Mouse (Mus musculus) T-cell, adult 2 months (primary cell): Measurements from ENCODE around the gene Cc2d1a.
A peak's percentile ranks its signal among the peaks of the same experiment; 100 is the strongest.

Source experiments
- DNase-seq: peaks from one replicate; pipeline ENCODE4 v3.0.0; 2022; ENCODE audit warnings: low spot score

The Cc2d1a gene

GRCm38 (mm10) chr8:84177405-84177804 lies 29.7 kb upstream of the Cc2d1a start:
- no peak for DNase-seq

DNA sequence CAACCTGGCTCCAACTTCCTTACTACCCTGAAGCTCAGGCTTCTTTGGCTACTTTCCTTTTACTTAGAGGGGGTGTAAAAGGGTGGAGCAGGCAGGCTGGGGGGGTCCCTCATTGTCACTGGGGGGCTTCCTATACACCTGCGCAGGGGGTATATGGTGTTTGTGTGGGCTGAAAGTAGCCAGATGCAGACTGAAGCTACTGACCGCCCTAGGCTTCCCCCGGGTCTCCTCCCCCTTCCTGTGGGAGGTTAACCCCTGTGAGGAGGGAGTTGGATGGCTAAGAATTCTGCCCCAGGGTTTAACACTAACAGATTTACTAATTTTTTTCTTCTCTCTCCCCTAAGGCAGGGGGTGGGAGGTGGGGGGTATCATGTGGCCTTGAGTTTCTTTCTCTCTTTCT lies 28.8 kb upstream of the Cc2d1a start:
- no peak for DNase-seq

DNA sequence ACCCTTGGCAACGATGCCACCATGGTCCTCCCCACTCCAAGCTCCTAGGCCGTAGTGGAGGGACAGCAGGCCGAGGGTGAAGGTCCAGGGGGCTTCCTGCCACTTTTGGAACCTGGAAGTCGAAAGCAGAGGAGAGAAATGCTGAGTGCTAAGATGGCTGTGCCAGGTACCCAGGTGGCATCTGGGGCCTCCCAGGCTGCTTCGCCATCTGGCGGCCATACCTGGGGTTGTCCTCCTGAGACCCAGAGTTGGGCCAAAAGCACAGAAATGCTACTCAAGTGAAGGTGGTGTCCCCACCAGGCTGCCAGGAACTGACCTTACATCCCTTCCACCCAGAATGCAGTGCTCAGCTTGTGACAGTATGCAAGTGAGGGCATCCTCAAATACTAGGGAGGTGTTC lies 26.1 kb upstream of the Cc2d1a start:
- DNase-seq: peak; percentile 45

GRCm38 (mm10) chr8:84170096-84170495 lies 22.4 kb upstream of the Cc2d1a start:
- no peak for DNase-seq

- no peak for DNase-seq
Measured at GRCm38 (mm10) chr8:84167696-84168095, 20.0 kb upstream of the Cc2d1a start.

- no peak for DNase-seq
Measured at GRCm38 (mm10) chr8:84157620-84158019, 9.9 kb upstream of the Cc2d1a start.

- no peak for DNase-seq
Measured at GRCm38 (mm10) chr8:84149181-84149580, 1.4 kb upstream of the Cc2d1a start.

- no peak for DNase-seq
Measured at GRCm38 (mm10) chr8:84148531-84148850, 755 bp upstream of the Cc2d1a start.

DNA sequence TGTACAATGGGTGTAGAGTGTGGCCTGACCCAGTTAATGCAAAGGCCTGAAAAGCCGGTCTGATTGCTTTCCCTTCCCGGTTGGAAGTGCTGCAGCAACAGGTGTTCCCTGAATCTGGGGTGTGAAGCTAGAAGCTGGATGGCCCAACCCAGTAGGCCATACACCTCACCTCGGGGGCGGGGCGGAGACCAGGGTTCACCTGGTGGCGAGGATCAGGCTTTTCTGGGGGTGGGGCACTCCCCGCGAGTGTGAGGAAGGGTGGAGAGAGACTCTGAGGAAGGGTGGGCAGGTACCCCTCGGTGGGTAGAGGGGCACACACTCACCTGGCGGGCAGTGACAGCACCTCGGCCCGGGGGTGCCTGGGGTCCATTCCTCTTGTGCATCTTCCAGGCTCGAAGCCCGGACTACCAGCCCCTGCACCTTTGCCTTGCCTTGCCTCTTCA lies 391 bp downstream of the Cc2d1a start:
- DNase-seq: no peak

- no peak for DNase-seq
Measured at GRCm38 (mm10) chr8:84144636-84145245, 3.0 kb downstream of the Cc2d1a start.

DNA sequence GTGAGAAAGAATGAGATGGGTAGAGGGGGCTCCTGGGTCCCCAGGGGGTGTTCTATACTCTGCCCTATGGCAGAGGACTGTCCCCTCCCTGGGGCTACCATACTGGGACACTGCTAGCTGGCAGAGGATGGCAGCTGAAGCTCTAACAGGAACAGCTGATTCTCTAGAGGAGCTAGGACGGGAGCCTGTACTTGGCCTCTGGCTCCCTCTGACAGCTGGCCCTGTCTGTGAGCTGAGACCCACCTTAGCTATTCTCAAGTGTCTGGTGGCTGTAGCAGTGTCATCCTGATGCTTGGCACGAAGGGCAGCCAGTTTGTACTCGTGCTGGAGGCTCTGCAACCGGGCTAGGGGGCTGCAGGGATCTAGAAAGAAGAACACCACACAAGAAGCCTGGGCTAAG lies 6.9 kb downstream of the Cc2d1a start:
- DNase-seq: no peak

GRCm38 (mm10) chr8:84137848-84138247 lies 9.9 kb downstream of the Cc2d1a start:
- no peak for DNase-seq

DNA sequence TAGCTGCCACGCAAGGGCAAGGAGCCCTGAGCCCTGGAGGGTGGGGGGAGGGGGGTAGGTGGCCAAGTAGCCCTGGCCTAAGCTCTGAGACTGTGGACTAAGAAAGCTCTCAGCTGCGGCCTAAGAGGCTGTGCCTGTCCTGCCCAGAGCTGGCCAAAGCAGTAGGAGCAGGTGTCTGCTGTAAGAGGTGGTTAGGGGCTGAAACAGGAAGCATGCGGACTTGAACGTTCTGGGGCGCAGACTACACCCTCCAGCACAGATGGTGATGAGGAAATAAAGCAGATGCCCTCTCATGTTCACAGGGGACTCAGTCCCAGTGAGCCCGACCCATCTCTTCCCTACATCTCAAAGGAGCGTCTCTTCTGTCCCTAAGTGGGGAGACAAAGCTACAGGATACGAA lies 15.5 kb downstream of the Cc2d1a start:
- no peak for DNase-seq

DNA sequence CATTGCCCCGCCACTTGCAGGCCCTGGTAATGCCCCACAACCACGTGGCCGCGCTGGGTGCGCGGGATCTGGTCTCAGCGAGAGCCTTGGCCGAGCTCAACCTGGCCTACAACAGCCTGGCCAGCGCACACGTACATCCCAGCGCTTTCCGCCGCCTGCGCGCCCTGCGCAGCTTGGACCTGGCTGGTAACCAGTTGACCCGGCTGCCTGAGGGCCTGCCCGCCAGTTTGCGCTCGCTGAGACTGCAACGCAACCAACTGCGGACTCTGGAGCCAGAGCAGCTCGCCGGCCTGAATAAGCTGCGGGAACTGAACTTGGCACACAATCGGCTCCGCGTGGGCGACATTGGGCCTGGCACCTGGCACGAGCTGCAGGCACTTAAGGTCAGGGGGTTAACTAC lies 16.9 kb downstream of the Cc2d1a start:
- DNase-seq: no peak

DNA sequence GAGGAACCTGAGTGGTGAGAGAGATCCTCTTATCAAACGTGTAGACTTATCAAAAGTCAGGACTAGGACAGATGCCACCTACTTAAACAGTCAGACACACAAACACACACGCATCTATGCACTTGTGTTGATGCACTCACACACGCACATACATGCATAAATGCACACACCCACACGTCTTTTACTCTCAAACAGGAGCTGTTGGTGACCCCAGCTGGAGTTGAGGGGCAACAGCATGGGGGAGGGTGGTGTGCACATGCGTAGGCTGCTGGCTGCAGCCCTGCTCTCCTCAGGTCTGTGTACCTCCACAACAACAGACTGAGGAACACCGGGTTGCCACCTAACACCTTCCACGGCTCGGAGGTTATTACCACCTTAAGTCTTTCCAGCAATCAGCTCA lies 19.5 kb downstream of the Cc2d1a start:
- DNase-seq: peak; percentile 62

DNA sequence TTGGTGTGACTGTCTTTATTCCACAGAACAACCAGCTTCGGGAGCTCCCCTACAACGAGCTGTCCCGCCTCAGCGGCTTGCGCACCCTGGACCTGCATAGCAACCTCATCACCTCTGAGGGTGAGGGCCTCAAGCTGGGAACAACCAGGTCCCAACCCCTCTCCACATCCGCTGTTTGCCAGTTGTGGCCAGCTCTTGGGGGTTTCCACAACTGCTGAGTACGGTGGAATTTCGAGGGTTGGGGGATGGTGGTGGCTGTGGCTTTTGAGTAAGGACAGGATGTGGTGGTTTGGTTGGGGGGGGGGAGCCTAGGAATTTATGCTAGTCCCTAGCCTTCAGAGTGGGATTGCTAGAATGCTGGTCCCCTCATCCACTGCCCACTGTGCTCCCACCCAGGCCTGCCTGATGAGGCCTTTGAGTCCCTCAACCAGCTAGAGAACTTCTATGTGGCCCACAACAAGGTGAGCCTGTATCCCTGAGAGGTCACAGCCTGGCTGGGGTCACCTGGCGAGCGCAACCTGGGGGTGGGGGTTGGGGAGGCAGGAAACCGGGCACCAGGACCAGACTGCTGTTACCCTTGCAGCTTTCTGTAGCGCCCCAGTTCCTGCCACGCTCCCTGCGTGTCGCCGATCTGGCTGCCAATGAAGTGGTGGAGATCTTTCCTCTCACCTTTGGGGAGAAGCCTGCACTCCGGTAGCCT lies 20.4 kb downstream of the Cc2d1a start:
- peak; percentile 93 for DNase-seq

DNA sequence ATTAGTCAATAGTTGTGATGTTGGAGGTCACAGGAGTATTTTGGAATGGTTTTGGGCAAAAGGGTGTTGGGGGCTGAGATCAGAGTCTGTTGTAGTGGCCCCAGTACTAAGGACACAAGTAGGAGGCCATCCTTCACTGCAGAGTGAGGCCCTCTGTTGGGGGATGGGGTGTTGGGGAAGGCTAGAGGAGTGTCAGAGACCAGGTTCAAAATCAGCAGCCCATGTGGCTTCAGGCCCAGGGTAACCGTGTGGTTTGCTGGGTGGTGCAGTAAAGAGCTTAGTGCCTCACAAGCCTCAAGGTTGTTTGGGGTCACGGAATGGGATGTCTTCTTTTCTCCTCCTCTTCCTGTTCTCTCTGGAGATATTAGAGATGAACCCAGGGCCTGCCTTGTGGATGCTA lies 21.0 kb downstream of the Cc2d1a start:
- DNase-seq: no peak

GRCm38 (mm10) chr8:84125656-84126055 lies 22.1 kb downstream of the Cc2d1a start, which contains the start of gene Podnl1:
Gene Podnl1, plus strand, starts transcription at chr8:84125989.
- DNase-seq: no peak

DNA sequence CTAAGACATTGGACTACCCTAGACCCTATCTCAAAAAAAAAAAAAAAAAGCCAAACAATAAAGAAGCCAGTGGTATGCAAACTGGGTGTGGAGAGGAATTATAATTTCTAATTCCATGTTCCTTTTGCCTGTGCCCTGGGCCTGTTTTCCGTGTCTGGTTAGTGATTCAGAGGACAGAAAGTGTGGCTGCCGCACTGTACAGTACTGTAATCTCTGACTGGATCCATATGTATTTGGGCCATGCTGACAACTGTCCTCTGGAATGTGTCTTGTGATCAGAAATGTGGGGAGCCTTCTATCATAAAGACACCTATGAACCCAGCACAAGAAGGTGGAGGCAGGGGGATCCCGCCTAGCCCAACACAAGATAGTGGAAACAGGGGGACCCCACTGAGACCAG lies 25.6 kb downstream of the Cc2d1a start:
- no peak for DNase-seq

DNA sequence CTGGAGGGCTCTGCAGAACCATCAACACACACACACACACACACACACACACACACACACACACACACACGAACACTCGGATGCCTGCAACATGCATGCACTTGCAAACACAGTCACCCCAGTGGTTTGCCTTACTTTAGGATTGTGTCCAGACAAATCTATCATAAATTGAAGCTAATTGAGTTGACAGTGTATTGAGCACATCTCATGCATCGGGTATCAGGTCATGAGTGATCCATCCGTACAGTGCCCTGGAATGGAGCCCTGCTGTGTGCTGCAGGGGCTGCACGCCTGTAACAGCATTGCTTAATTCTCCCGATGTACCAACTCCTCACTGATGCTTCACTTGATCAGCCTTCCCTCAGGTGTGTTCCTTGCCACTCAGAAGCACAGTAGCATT lies 32.1 kb downstream of the Cc2d1a start:
- DNase-seq: no peak

DNA sequence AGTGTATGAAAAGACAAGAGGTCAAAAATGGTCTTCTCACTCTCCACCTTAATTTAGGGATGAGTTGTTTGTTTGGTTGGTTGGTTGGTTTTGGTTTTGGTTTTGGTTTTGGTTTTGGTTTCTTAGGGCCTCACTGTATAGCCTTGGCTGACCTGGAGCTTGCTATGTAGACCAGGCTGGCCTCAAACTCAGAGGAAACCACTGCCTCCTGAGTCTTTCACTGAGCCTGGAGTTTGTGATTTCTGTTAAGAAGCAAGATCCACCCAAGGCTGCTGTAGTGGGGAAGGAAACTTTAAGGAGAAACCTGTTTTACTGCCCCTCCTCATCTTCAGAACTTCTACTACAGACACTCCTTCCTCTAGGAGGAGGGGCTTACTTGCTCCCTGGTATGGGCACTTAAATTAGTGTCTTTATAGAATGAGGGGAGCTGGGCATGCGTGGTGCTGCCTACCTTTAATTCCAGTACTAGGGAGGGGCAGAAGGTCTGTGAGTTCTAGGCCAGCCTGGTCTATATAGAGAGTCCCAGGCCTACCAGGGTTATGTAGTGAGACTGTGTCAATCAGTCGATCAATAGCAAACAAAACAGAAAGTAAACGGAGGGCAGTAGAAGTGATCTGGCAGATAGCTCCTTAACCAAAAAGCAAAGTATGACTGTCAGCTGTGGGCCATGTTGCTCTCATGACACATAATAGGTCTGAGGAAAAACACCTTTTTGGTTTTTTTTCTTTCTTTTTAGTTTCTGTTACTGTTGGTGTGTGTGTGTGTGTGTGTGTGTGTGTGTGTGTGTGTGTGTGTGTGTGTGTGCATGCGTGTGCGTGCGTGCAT lies 41.3 kb downstream of the Cc2d1a start:
- DNase-seq: no peak

DNA sequence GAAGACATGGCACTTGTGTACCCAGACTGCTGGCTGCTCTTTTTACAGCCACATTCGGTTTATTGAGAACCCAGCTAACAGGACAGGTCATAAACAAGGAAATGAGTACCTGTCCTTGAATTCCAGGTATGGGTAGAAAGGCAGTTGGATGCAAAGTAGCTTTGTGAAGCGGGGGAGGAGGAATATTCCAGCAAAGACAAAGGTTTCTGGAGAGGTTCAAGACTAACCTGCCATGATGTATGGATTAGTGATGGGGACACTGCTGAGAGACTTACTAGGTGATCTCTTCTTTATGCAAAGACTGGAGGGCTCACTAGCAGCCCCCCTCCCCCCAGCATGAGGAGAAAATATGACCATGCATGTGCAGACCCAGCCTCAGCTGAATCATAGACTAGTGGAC lies 42.1 kb downstream of the Cc2d1a start:
- DNase-seq: no peak
